Mouse (Mus musculus) intestine, postnatal 0 days (tissue): Measurements from ENCODE around the gene Ercc1. TPM values are rescaled to one million over a fixed set of nuclear protein-coding genes. Genes with fewer than 3 reads are reported as not detected.
A peak's percentile ranks its signal among the peaks of the same experiment; 100 is the strongest.

Source experiments
- ATAC-seq: fragments of 200-750 bp; cut with Nextera tagmentation; 2 replicates; pipeline ENCODE4 v1.8.0; 2017; ENCODE audit warnings: mild to moderate bottlenecking, moderate TSS enrichment, moderate library complexity
- H3K27ac ChIP-seq: fragments of 300-500 bp; sonication (generic); 2 replicates; pipeline ENCODE4 v1.5.1; 2014; ENCODE audit warnings: mild to moderate bottlenecking, low read depth, low read length, moderate library complexity
- H3K27me3 ChIP-seq: fragments of 300-500 bp; sonication (generic); replicated peaks from 2 replicates; pipeline ENCODE4 v1.6.1; 2014; ENCODE audit warnings: low read length, mixed read lengths; ENCODE audit not compliant: control insufficient read depth, insufficient read depth
- H3K36me3 ChIP-seq: fragments of 300-500 bp; sonication (generic); 2 replicates; pipeline ENCODE4 v1.6.1; 2014; ENCODE audit warnings: mild to moderate bottlenecking, moderate library complexity; ENCODE audit not compliant: control insufficient read depth, insufficient read depth
- H3K4me1 ChIP-seq: fragments of 300-500 bp; sonication (generic); replicated peaks from 2 replicates; pipeline ENCODE4 v1.6.1; 2014; ENCODE audit warnings: antibody characterized with exemption, low read length, mixed read lengths; ENCODE audit not compliant: control insufficient read depth, insufficient read depth
- H3K4me2 ChIP-seq: fragments of 300-500 bp; sonication (generic); replicated peaks from 2 replicates; pipeline ENCODE4 v1.6.1; 2014; ENCODE audit warnings: low read depth, mild to moderate bottlenecking, moderate library complexity
- H3K4me3 ChIP-seq: fragments of 300-500 bp; sonication (generic); 2 replicates; pipeline ENCODE4 v1.5.1; 2014; ENCODE audit warnings: low read depth, low read length
- H3K9ac ChIP-seq: fragments of 300-500 bp; sonication (generic); 2 replicates; pipeline ENCODE4 v1.6.1; 2014; ENCODE audit warnings: mild to moderate bottlenecking, low read depth, low read length
- H3K9me3 ChIP-seq: fragments of 300-500 bp; sonication (generic); 2 replicates; pipeline ENCODE4 v1.6.1; 2016; ENCODE audit warnings: mixed run types; ENCODE audit not compliant: control insufficient read depth
- CTCF ChIP-seq: sonication (generic); IDR thresholded peaks from 2 replicates; pipeline ENCODE4 v1.5.1; 2016; ENCODE audit warnings: low read depth, mild to moderate bottlenecking, control low read depth, antibody characterized with exemption, moderate library complexity
- WGBS: fragments of 180-500 bp; shearing (Covaris S2); extraction: QIAGEN DNeasy Blood & Tissue Kit; methylation state at CpG from one replicate; pipeline ENCODE4 v1.1.7; 2014; 5-methylcytosine and 5-hydroxymethylcytosine counted together
- polyA plus RNA-seq: library from polyadenylated mRNA; unstranded; fragments of >200 nt; fragmentation: Nextera tagmentation; extraction: Ambion mirVana; gene quantifications from 2 replicates; pipeline ENCODE4 v1.2.1, GENCODE M21; 2015

The Ercc1 gene
- polyA plus RNA-seq, 1 experiment from 2014 or later = 22.1 TPM

- H3K4me1 ChIP-seq = peaks cover 4% of the 10 kb centered on the region
- H3K9me3 ChIP-seq = no peaks in the 10 kb centered on the region
- ATAC-seq = no peak
- peak overlapping the region; percentile 57 for H3K4me2 ChIP-seq
- H3K27me3 ChIP-seq = peaks cover 60% of the 10 kb centered on the region
- no peaks in the 10 kb centered on the region for H3K36me3 ChIP-seq
- H3K9ac ChIP-seq = 0 out of 2 replicates have a peak overlapping the region, but pooled peaks have one; percentile 2
- H3K27ac ChIP-seq = no peak overlapping the region
- no peak for TF ChIP-seq CTCF
- WGBS = 2% methylated on average over 48 of the region's 48 CpGs
- H3K4me3 ChIP-seq = peak overlapping the region; percentile 39
These were observed 39.8 kb upstream of the Ercc1 start for GRCm38 (mm10) chr7:19304501-19305412.

- H3K27me3 ChIP-seq = peaks cover 60% of the 10 kb centered on the region
These were observed 39.2 kb upstream of the Ercc1 start for GRCm38 (mm10) chr7:19305413-19305735.

GRCm38 (mm10) chr7:19305796-19306765 lies 38.5 kb upstream of the Ercc1 start:
- H3K9me3 ChIP-seq = no peaks in the 10 kb centered on the region

More at GRCm38 (mm10) chr7:19305413-19305735, 39.2 kb upstream of the Ercc1 start:
- Histone ChIP-seq H3K27ac (no peak overlapping the region), H3K4me2 (peak overlapping the region; percentile 57; the same call in 1 of the 2 replicates), H3K4me3 (peak overlapping the region; percentile 39; the same call in 1 of the 2 replicates), H3K36me3 (no peaks in the 10 kb centered on the region), H3K4me1 (peaks cover 4% of the 10 kb centered on the region), H3K9ac (no peak overlapping the region), H3K9me3 (no peaks in the 10 kb centered on the region)
- ATAC-seq = no peak
- TF ChIP-seq CTCF = no peak
- 6% methylated on average over 6 of the region's 6 CpGs for WGBS

GRCm38 (mm10) chr7:19306819-19307738 lies 37.5 kb upstream of the Ercc1 start:
- TF ChIP-seq CTCF = no peak
- no peak overlapping the region for H3K4me3 ChIP-seq
- no peaks in the 10 kb centered on the region for H3K4me1 ChIP-seq
- no peak overlapping the region for H3K27ac ChIP-seq
- WGBS = 69% methylated on average over 25 of the region's 25 CpGs
- no peaks in the 10 kb centered on the region for H3K9me3 ChIP-seq
- peaks cover 53% of the 10 kb centered on the region for H3K27me3 ChIP-seq
- no peak for ATAC-seq
- no peaks in the 10 kb centered on the region for H3K36me3 ChIP-seq
- no peak overlapping the region for H3K9ac ChIP-seq
- peak overlapping the region; percentile 97; the same call in 1 of the 2 replicates for H3K4me2 ChIP-seq

More at GRCm38 (mm10) chr7:19305796-19306765, 38.5 kb upstream of the Ercc1 start:
- Histone ChIP-seq H3K27ac (no peak overlapping the region), H3K4me1 (peaks cover 4% of the 10 kb centered on the region), H3K4me3 (no peak overlapping the region), H3K9ac (no peak overlapping the region), H3K27me3 (peaks cover 60% of the 10 kb centered on the region), H3K36me3 (no peaks in the 10 kb centered on the region), H3K4me2 (no peak overlapping the region)
- no peak for TF ChIP-seq CTCF
- no peak for ATAC-seq
- 52% methylated on average over 16 of the region's 16 CpGs for WGBS

GRCm38 (mm10) chr7:19307739-19308453 lies 36.7 kb upstream of the Ercc1 start:
- Histone ChIP-seq H3K36me3 (no peaks in the 10 kb centered on the region), H3K4me1 (no peaks in the 10 kb centered on the region), H3K4me3 (peak overlapping the region; percentile 71), H3K9ac (peak overlapping the region; percentile 57), H3K9me3 (no peaks in the 10 kb centered on the region), H3K4me2 (peak overlapping the region; percentile 97), H3K27me3 (peaks cover 45% of the 10 kb centered on the region), H3K27ac (peak overlapping the region; percentile 68)
- peak; percentile 22 for ATAC-seq
- no peak for TF ChIP-seq CTCF
- WGBS = 4% methylated on average over 17 of the region's 18 CpGs
